Mouse (Mus musculus) neural tube, embryonic 11.5 days (tissue): ENCODE results near the gene Catsperg1. TPM values are rescaled to one million over a fixed set of nuclear protein-coding genes. Genes with fewer than 3 reads are reported as not detected.
A peak's percentile ranks its signal among the peaks of the same experiment; 100 is the strongest.

Source experiments
- ATAC-seq: fragments of 200-750 bp; cut with Nextera tagmentation; 2 replicates; pipeline ENCODE4 v1.8.0; 2017; ENCODE audit warnings: moderate number of reproducible peaks, mild to moderate bottlenecking, moderate TSS enrichment, moderate library complexity; ENCODE audit not compliant: insufficient read depth, low FRiP score, low TSS enrichment
- DNase-seq: peaks from one replicate; pipeline ENCODE4 v3.0.0-alpha.2; 2015; ENCODE audit warnings: low spot score
- H3K27ac ChIP-seq: fragments of 300-500 bp; sonication (generic); 2 replicates; pipeline ENCODE4 v1.5.1; 2014; ENCODE audit warnings: low read depth, mild to moderate bottlenecking, low read length
- H3K27me3 ChIP-seq: fragments of 300-500 bp; sonication (generic); 2 replicates; pipeline ENCODE4 v1.6.1; 2014; ENCODE audit warnings: mild to moderate bottlenecking, low read length, mixed read lengths; ENCODE audit not compliant: control insufficient read depth, insufficient read depth
- H3K36me3 ChIP-seq: fragments of 300-500 bp; sonication (generic); 2 replicates; pipeline ENCODE4 v1.6.1; 2014; ENCODE audit warnings: mild to moderate bottlenecking, low read length, moderate library complexity, mixed read lengths; ENCODE audit not compliant: control insufficient read depth, insufficient read depth
- H3K4me1 ChIP-seq: fragments of 300-500 bp; sonication (generic); 2 replicates; pipeline ENCODE4 v1.6.1; 2014; ENCODE audit warnings: low read length, mixed read lengths; ENCODE audit not compliant: control insufficient read depth, insufficient read depth
- H3K4me2 ChIP-seq: fragments of 300-500 bp; sonication (generic); 2 replicates; pipeline ENCODE4 v1.6.1; 2014; ENCODE audit warnings: low read depth, mild to moderate bottlenecking, moderate library complexity
- H3K4me3 ChIP-seq: fragments of 300-500 bp; sonication (generic); 2 replicates; pipeline ENCODE4 v1.5.1; 2014; ENCODE audit warnings: low read depth, low read length
- H3K9ac ChIP-seq: fragments of 300-500 bp; sonication (generic); 2 replicates; pipeline ENCODE4 v1.6.1; 2014; ENCODE audit warnings: mild to moderate bottlenecking, low read length
- H3K9me3 ChIP-seq: fragments of 300-500 bp; sonication (generic); 2 replicates; pipeline ENCODE4 v1.6.1; 2016; ENCODE audit warnings: low read length; ENCODE audit not compliant: control insufficient read depth
- WGBS: fragments of 180-500 bp; shearing (Covaris S2); extraction: QIAGEN DNeasy Blood & Tissue Kit; methylation state at CpG from one replicate; pipeline ENCODE4 v1.1.7; 2014; 5-methylcytosine and 5-hydroxymethylcytosine counted together
- polyA plus RNA-seq: library from polyadenylated mRNA; unstranded; fragments of >200 nt; fragmentation: Nextera tagmentation; extraction: Ambion mirVana; gene quantifications from 2 replicates; pipeline ENCODE4 v1.2.1, GENCODE M21; 2014

The Catsperg1 gene
- polyA plus RNA-seq, 1 experiment from 2014 or later = 0.56 TPM

DNA sequence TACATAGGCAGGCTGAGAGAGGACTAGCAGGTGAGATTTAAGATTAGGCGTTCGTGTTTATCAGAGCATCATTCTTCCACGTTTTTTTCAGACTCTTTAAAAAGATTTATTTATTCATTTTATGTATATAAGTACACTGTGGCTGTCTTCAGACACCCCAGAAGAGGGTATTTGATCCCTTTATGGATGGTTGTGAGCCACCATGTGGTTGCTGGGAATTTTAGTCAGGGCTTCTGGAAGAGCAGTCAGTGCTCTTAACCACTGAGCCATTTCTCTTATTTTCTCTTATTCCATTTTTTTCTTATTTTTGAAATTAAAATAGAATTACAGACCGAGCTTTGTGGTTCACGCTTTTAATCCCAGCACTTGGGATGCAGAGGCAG is 33.0 kb downstream of the Catsperg1 start:
- Histone ChIP-seq H3K27ac (no peak overlapping the region), H3K27me3 (no peaks in the 10 kb centered on the region), H3K9me3 (no peaks in the 10 kb centered on the region), H3K9ac (no peak overlapping the region), H3K4me1 (peaks cover 12% of the 10 kb centered on the region), H3K36me3 (peaks cover 1% of the 10 kb centered on the region; the same call in 1 of the 2 replicates), H3K4me2 (peak overlapping the region; percentile 12), H3K4me3 (peak overlapping the region; percentile 81)
- DNase-seq (no peak), ATAC-seq (0 out of 2 replicates have a peak, but pooled peaks have one; percentile 20)
- WGBS = 45% methylated on average over 5 of the region's 5 CpGs

- Histone ChIP-seq H3K36me3 (peaks cover 3% of the 10 kb centered on the region; the same call in 1 of the 2 replicates), H3K9me3 (no peaks in the 10 kb centered on the region), H3K4me3 (peak within 1 kb of the TSS; percentile 81), H3K27ac (0 out of 2 replicates have a peak within 1 kb of the TSS, but pooled peaks have one; percentile 30), H3K9ac (peak within 1 kb of the TSS; percentile 80), H3K27me3 (no peaks in the 10 kb centered on the region), H3K4me1 (peaks cover 12% of the 10 kb centered on the region), H3K4me2 (peak within 1 kb of the TSS; percentile 80)
- ATAC-seq (peak; percentile 93), DNase-seq (peak; percentile 98)
- under 1% methylated on average over 62 of the region's 62 CpGs for WGBS
Measured at GRCm38 (mm10) chr7:29180077-29180853, 33.6 kb downstream of the Catsperg1 start, which contains the start of gene Psmd8. Gene Psmd8 (minus strand): TSS chr7:29180701.

DNA sequence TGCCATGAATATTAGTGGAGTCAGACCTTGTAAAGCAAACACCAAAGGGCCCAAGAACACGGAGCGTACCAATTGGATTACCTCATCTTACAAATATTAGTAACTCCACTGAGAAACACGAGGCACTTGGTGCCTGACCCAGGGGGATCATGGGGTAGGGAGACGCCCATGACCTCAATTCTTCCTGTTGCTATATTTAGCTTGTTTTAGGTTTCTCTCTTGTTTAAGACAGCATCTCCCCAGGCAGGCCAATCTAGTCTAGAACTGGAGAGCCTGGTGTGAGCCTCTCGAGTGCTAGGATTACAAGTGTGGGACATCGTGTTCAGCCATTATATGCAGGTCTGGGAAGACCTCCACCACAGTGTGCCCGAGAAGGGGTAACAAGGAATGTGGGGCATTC is 34.5 kb downstream of the Catsperg1 start:
- Histone ChIP-seq H3K27me3 (peaks cover 3% of the 10 kb centered on the region; the same call in 1 of the 2 replicates), H3K4me1 (peaks cover 12% of the 10 kb centered on the region), H3K4me3 (peak overlapping the region; percentile 81), H3K4me2 (peak overlapping the region; percentile 80), H3K36me3 (peaks cover 13% of the 10 kb centered on the region), H3K9ac (no peak overlapping the region), H3K27ac (no peak overlapping the region), H3K9me3 (no peaks in the 10 kb centered on the region)
- DNase-seq (no peak), ATAC-seq (no peak)
- 61% methylated on average over 7 of the region's 7 CpGs for WGBS

DNA sequence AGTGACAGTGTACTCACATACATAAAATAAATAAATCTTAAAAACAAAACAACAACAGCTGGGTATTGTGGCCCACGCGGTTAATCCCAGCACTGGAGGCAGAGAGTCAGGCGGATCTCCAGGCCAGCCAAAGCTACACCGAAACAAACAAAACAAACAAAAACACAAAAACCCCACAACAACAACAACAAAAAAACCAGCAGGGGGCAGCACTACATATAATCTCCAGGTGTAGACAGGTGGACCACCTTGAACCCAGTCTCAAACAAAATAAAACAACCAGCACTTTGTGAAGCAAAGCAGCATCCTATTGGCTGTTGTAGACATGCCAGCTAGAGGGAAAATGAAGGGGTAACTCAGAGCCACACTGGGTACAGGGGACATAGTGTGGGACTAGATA is 35.7 kb downstream of the Catsperg1 start:
- no peak overlapping the region for H3K27ac ChIP-seq
- peaks cover 19% of the 10 kb centered on the region for H3K36me3 ChIP-seq
- DNase-seq (no peak), ATAC-seq (no peak)
- H3K27me3 ChIP-seq = peaks cover 12% of the 10 kb centered on the region
- WGBS = 94% methylated on average over 4 of the region's 4 CpGs
- H3K9me3 ChIP-seq = no peaks in the 10 kb centered on the region
- H3K9ac ChIP-seq = no peak overlapping the region
- H3K4me1 ChIP-seq = peaks cover 12% of the 10 kb centered on the region
- H3K4me2 ChIP-seq = no peak overlapping the region
- no peak overlapping the region for H3K4me3 ChIP-seq

- WGBS = 29% methylated on average over 28 of the region's 32 CpGs
- Histone ChIP-seq H3K9ac (no peak overlapping the region), H3K4me1 (peaks cover 16% of the 10 kb centered on the region), H3K36me3 (peaks cover 19% of the 10 kb centered on the region), H3K27me3 (peaks cover 36% of the 10 kb centered on the region), H3K27ac (no peak overlapping the region), H3K4me2 (no peak overlapping the region), H3K4me3 (peak overlapping the region; percentile 10; the same call in 1 of the 2 replicates), H3K9me3 (no peaks in the 10 kb centered on the region)
- ATAC-seq (no peak), DNase-seq (no peak)
Measured at GRCm38 (mm10) chr7:29172390-29173016, 41.3 kb downstream of the Catsperg1 start.

DNA sequence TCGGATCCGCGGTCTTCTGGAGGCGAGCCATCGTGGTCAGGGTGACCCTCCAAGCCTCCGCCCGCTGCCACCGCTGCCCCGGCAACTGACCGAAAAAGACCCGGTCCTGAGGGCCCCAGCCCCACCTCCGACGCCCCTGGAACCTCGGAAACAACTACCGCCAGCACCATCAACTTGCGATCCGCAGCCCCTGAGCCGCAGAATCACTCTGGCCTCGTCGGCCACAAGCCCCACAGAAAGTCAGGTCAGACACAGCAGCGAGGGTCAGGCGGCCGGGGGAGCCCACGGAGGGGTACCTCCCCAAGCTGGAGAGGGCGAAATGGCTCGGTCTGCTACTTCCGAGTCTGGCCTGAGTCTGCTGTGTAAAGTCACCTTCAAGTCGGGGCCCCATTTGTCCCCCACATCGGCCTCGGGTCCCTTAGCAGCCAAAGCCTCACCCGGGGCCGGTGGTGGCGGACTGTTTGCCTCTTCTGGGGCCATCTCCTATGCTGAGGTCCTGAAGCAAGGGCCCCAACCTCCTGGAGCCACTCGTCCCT is 42.2 kb downstream of the Catsperg1 start:
- Histone ChIP-seq H3K36me3 (peaks cover 19% of the 10 kb centered on the region), H3K27ac (no peak overlapping the region), H3K4me2 (peak overlapping the region; percentile 67), H3K27me3 (peaks cover 39% of the 10 kb centered on the region), H3K9me3 (no peaks in the 10 kb centered on the region), H3K9ac (peak overlapping the region; percentile 5; the same call in 1 of the 2 replicates), H3K4me3 (peak overlapping the region; percentile 60), H3K4me1 (peaks cover 16% of the 10 kb centered on the region)
- 6% methylated on average over 34 of the region's 34 CpGs for WGBS
- ATAC-seq = no peak
- no peak for DNase-seq

DNA sequence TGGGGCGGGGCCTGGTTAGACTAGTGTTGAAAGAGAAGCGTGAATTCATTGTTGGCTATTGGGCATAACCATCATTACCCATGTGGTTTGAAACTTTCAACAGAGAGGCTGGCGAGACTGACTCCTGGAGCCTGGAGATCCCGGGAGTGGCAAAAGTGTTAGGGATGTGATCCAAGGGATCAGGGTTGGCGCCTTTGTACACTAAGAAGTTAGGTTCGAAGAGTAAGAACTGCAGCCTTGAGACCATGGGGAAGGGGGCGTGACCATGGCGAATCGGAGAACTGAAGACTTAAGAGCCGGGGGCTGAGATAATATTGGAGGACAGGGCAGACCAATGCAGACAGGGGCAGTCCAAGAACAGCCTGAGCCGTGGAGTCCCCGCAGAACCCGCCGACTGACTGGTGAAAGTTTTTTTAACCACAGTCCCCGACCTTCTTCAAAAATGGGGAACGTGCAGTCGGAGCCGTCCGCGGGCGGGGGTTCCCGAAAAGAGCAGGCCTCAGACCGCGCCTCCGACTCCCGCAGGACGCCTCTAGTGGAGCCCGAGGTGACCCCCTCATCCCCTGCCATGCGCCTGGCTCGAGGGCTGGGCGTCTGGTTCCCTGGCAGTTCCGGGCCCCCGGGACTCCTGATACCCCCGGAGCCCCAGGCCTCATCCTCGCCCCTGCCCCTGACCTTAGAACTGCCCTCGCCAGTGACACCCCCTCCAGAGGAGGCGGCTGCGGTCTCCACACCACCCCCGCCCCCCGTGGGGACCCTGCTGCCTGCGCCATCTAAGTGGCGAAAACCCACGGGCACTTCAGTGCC is 42.9 kb downstream of the Catsperg1 start:
- DNase-seq (peak; percentile 52), ATAC-seq (no peak)
- Histone ChIP-seq H3K27me3 (peaks cover 39% of the 10 kb centered on the region), H3K36me3 (peaks cover 18% of the 10 kb centered on the region), H3K4me1 (peaks cover 16% of the 10 kb centered on the region), H3K9me3 (no peaks in the 10 kb centered on the region), H3K4me2 (peak overlapping the region; percentile 67), H3K27ac (no peak overlapping the region), H3K9ac (peak overlapping the region; percentile 5; the same call in 1 of the 2 replicates), H3K4me3 (peak overlapping the region; percentile 60)
- 1% methylated on average over 43 of the region's 43 CpGs for WGBS

DNA sequence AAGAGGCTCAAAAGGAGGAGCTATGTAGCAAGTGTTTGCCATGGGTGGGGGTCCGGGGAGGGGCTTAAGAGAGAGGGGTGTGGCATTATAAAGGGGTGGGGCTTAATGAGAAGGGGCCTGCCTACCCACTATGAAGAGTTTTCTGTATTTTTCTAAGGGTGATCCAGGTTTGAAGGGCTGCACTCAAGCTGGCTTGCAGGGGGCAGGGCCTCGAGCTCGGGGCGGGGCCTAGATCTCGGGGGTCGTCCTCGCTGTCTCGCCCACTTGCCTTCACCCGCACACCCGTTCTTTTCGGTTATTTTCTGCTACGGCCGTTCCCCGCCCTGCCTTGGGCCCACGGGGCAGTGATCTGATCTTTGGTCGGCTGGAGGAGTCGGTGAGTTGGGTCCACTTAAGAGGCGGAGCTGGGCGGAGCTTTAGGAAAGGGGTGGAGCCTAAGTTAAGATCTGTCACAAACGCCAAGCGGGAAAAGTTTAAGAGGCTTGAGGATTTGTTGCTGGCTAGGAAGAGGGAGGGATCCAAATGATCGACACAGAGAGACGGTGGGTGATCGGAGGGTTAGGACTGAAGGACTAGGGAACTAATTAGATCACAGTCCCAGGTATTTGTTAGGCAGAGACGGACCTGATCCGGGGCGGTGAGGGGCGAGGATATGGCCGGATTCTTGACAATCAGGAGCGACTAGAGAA is 43.6 kb downstream of the Catsperg1 start, which contains the start of the genes Ggn and Spred3:
Gene Ggn, plus strand, starts transcription at position 145 of the 689 bp plus-strand sequence.
Gene Spred3, minus strand, starts transcription at position 346 of the 689 bp plus-strand sequence.
- H3K4me3 ChIP-seq = peak within 1 kb of the TSS; percentile 60

More for the DNA sequence above, 43.6 kb downstream of the Catsperg1 start, which contains the start of the genes Ggn and Spred3:
- peak within 1 kb of the TSS; percentile 68 for H3K9ac ChIP-seq
- peaks cover 16% of the 10 kb centered on the region for H3K4me1 ChIP-seq
- WGBS = under 1% methylated on average over 30 of the region's 30 CpGs
- peak within 1 kb of the TSS; percentile 74 for H3K27ac ChIP-seq
- peak; percentile 71 for DNase-seq
- H3K9me3 ChIP-seq = no peaks in the 10 kb centered on the region
- H3K4me2 ChIP-seq = peak within 1 kb of the TSS; percentile 67
- H3K36me3 ChIP-seq = peaks cover 15% of the 10 kb centered on the region
- ATAC-seq = peak; percentile 22
- peaks cover 39% of the 10 kb centered on the region for H3K27me3 ChIP-seq
